Mouse (Mus musculus): Measurements from ENCODE around the gene Dcbld2.

DNA sequence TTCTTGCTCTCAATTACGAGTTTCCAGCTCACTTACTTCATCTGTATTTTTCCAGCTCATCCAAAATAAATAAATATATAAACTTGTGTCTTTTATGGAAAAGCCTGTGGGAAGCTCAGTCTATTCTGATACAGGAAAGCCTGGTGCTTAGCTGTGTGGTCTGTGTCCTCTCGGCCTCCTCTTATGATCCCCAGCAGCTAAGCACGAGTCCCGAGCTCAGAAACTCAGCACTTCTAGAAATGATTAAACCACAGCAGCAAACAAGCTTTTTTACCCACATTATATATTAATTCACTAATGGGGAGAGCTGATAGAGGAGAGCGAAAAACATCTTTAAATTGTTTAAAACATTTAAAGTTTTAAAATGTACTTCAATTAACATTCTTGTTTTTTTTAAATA is 48.2 kb downstream of the Dcbld2 start:
- no peak for TF ChIP-seq CTCF (IDR thresholded peaks at IDR 0.05; ENCODE audit: low read depth, low read length)
- no peak for TF ChIP-seq TAL1 (conservative IDR thresholded peaks at IDR 0.05; ENCODE audit: low read depth, low read length)

All from G1E (cell line).